Mouse (Mus musculus) CH12.LX (cell line): ENCODE results near the gene Med24.

Source experiments
- CHD1 ChIP-seq: IDR thresholded peaks from 2 replicates; pipeline ENCODE4 v1.6.1; 2012; ENCODE audit warnings: low read depth, low read length, improper control_type of control experiment, inconsistent platforms
- CHD2 ChIP-seq: IDR thresholded peaks from 2 replicates; pipeline ENCODE4 v1.6.1; 2011; ENCODE audit warnings: low read length, improper control_type of control experiment
- CTCF ChIP-seq, 2 experiments: IDR thresholded peaks in 1 of 2; conservative IDR thresholded peaks in 1 of 2; 2 replicates each; pipeline ENCODE4 v1.5.1; 2011 to 2012; ENCODE audit warnings: low read depth in 2 of 2, low read length in 2 of 2, improper control_type of control experiment in 1 of 2, inconsistent platforms in 1 of 2, mild to moderate bottlenecking in 1 of 2, moderate library complexity in 1 of 2
- ETS1 ChIP-seq: conservative IDR thresholded peaks from 2 replicates; pipeline ENCODE4 v1.6.1; 2012; ENCODE audit warnings: low read depth, mild to moderate bottlenecking, inconsistent platforms, low read length, improper control_type of control experiment, moderate library complexity
- HCFC1 ChIP-seq: IDR thresholded peaks from 2 replicates; pipeline ENCODE4 v1.6.1; 2012; ENCODE audit warnings: low read depth, mild to moderate bottlenecking, inconsistent platforms, low read length, improper control_type of control experiment
- KAT2A ChIP-seq: IDR thresholded peaks from 2 replicates; pipeline ENCODE4 v1.6.1; 2012; ENCODE audit warnings: low read length, improper control_type of control experiment, inconsistent platforms; ENCODE audit not compliant: insufficient replicate concordance
- MAFK ChIP-seq: IDR thresholded peaks from 2 replicates; pipeline ENCODE4 v1.6.1; 2011; ENCODE audit warnings: low read length, improper control_type of control experiment; ENCODE audit not compliant: insufficient replicate concordance
- MAZ ChIP-seq: IDR thresholded peaks from 2 replicates; pipeline ENCODE4 v1.6.1; 2012; ENCODE audit warnings: low read depth, mild to moderate bottlenecking, inconsistent platforms, low read length, improper control_type of control experiment, moderate library complexity
- MEF2A ChIP-seq: IDR thresholded peaks from 2 replicates; pipeline ENCODE4 v1.6.1; 2014; ENCODE audit warnings: low read depth, mild to moderate bottlenecking, inconsistent platforms, low read length, improper control_type of control experiment, borderline replicate concordance
- SIN3A ChIP-seq: IDR thresholded peaks from 2 replicates; pipeline ENCODE4 v1.6.1; 2012; ENCODE audit warnings: low read length, improper control_type of control experiment, inconsistent platforms
- TBP ChIP-seq: conservative IDR thresholded peaks from 2 replicates; pipeline ENCODE4 v1.6.1; 2011; ENCODE audit warnings: low read depth, low read length, improper control_type of control experiment
- USF1 ChIP-seq: IDR thresholded peaks from 2 replicates; pipeline ENCODE4 v1.6.1; 2014; ENCODE audit warnings: low read depth, mild to moderate bottlenecking, inconsistent platforms, low read length, improper control_type of control experiment
- ZC3H11A ChIP-seq: IDR thresholded peaks from 2 replicates; pipeline ENCODE4 v1.6.1; 2012; ENCODE audit warnings: low read depth, mild to moderate bottlenecking, inconsistent platforms, low read length, improper control_type of control experiment

DNA sequence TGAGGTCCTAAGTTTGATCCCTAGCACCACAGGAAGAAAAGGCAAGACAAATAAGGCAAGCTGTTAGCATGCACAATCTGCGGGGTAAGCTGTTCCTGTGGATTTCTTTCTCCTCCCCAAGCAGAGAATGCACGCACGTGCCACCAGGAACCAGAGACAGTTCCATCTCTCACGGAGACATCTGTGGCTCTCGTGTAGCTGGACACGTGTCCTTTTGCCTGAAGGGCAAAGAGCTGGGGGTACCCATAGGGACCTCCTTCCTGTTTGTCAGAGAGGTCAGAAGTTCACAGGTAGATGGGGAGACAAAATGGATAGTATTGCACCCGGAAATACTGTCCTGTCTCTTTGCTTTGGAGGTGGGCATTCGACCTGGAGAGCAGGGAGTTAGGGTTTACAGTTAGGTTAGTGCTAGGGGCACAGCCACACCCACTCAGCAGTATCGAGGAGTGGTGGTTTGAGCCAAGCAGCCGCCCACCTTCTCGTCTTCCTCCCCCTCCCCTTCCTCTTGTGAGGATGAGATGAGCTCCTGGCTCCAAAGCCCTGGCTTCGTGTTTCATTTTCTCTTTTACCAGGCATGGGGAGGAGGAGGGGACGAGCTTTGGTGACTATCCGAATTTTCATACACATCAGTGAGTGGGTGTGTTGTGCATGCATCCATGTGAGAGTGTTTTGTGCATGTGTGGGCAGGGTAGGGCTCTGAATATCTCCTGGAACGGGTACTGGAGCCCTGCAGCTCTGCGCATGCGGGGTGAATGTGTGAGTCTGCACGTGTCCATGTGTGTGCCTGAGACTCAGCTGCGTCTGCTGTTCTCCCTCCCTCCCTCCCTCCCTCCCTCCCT, 17.8 kb upstream of the Med24 start:
- TF ChIP-seq CHD1 (no peak), CTCF (conservative IDR thresholded peaks at IDR 0.05 in 1 of 2, IDR thresholded peaks at IDR 0.05 in 1 of 2; ENCODE audit: low read depth in 2 of 2, low read length in 2 of 2) (no peak), MAZ (no peak), KAT2A (no peak), MAFK (no peak), MEF2A (no peak), CHD2 (no peak), HCFC1 (no peak), USF1 (no peak), ZC3H11A (no peak), SIN3A (no peak), TBP (no peak), ETS1 (no peak)
